Mouse (Mus musculus) neutrophil, adult 5-6 weeks (primary cell): Measurements from ENCODE around the gene Sva. TPM values are rescaled to one million over a fixed set of nuclear protein-coding genes. Genes with fewer than 3 reads are reported as not detected.

ENCODE experiments used
- ATAC-seq: fragments of 151-379, 151-347 bp; 2 replicates; pipeline ENCODE4 v1.8.0; 2017; ENCODE audit warnings: mild to moderate bottlenecking, moderate TSS enrichment; ENCODE audit not compliant: insufficient number of reproducible peaks, poor library complexity, low FRiP score, severe bottlenecking; ENCODE audit errors: extremely low read depth
- total RNA-seq: library from RNA; stranded (forward); fragments of 200-1000 nt; gene quantifications from 2 replicates; pipeline ENCODE4 v1.2.3, GENCODE M21; 2017

Sva gene
- not detected in 2 replicates for total RNA-seq

DNA sequence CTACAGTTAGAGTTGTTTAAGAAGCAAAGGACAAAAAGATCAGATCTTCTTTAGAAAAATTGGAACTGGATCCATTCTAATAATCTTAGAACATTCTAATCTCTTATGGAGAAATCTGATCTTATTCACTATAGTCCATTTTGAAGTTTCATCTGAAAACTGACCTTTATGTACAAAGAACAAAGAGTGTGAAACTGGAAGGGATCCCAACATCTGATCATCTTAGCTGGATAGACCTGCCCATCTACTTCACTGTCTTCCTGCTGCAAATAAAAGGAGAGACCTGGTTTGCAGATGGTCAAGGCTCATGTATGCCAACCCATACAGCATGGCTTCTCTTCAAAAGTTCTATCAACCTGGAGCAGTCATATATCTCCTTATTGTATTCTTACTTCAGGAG lies at the start of gene Sva:
Gene Sva, plus strand, starts transcription at position 301 of the 400 bp plus-strand sequence.
- no peak for ATAC-seq

Other genes starting within 250 kb of the Sva start
- not detected in 2 replicates for gene Pip, start 190.9 kb upstream of the Sva start, total RNA-seq
- gene Sval2, start 185.4 kb upstream of the Sva start, total RNA-seq: not detected in 2 replicates
- gene Sval1, start 86.8 kb upstream of the Sva start, total RNA-seq: not detected in 2 replicates
- not detected in 2 replicates for gene Sval3, start 70.3 kb upstream of the Sva start, total RNA-seq
- gene Tas2r139, start 102.5 kb downstream of the Sva start, total RNA-seq: not detected in 2 replicates
- not detected in 2 replicates for gene Tas2r144, start 176.9 kb downstream of the Sva start, total RNA-seq
- 3.9 and 4.2 TPM in 2 replicates for gene Gstk1, start 207.5 kb downstream of the Sva start, total RNA-seq
- not detected in 2 replicates for gene Tmem139, start 223.6 kb downstream of the Sva start, total RNA-seq
- gene Casp2, start 226.6 kb downstream of the Sva start, total RNA-seq: 69.6 and 74.8 TPM in 2 replicates
- gene Clcn1, start 248.3 kb downstream of the Sva start, total RNA-seq: 0.81 and 1.1 TPM in 2 replicates